Mouse (Mus musculus) stomach, embryonic 15.5 days (tissue): ENCODE measurements around the gene Gfi1b. TPM values are rescaled to one million over a fixed set of nuclear protein-coding genes. Genes with fewer than 3 reads are reported as not detected.

Source experiments
- ATAC-seq: fragments of 200-750 bp; cut with Nextera tagmentation; 2 replicates; pipeline ENCODE4 v1.8.0; 2017; ENCODE audit warnings: low read depth, moderate number of reproducible peaks, moderate TSS enrichment; ENCODE audit not compliant: insufficient read depth, low FRiP score
- H3K27ac ChIP-seq: fragments of 300-500 bp; sonication (generic); 2 replicates; pipeline ENCODE4 v1.5.1; 2015; ENCODE audit warnings: mild to moderate bottlenecking, inconsistent platforms
- H3K27me3 ChIP-seq: fragments of 300-500 bp; sonication (generic); replicated peaks from 2 replicates; pipeline ENCODE4 v1.6.1; 2015; ENCODE audit warnings: inconsistent platforms
- H3K36me3 ChIP-seq: fragments of 300-500 bp; sonication (generic); 2 replicates; pipeline ENCODE4 v1.6.1; 2015; ENCODE audit warnings: inconsistent platforms
- H3K4me1 ChIP-seq: fragments of 300-500 bp; sonication (generic); 2 replicates; pipeline ENCODE4 v1.6.1; 2015; ENCODE audit warnings: inconsistent platforms
- H3K4me2 ChIP-seq: fragments of 300-500 bp; sonication (generic); 2 replicates; pipeline ENCODE4 v1.6.1; 2015; ENCODE audit warnings: mild to moderate bottlenecking, inconsistent platforms
- H3K4me3 ChIP-seq: fragments of 300-500 bp; sonication (generic); replicated peaks from 2 replicates; pipeline ENCODE4 v1.5.1; 2015; ENCODE audit warnings: inconsistent platforms
- H3K9ac ChIP-seq: fragments of 300-500 bp; sonication (generic); 2 replicates; pipeline ENCODE4 v1.6.1; 2015; ENCODE audit warnings: inconsistent platforms
- H3K9me3 ChIP-seq: fragments of 300-500 bp; sonication (generic); 2 replicates; pipeline ENCODE4 v1.6.1; 2016; ENCODE audit warnings: inconsistent platforms
- WGBS: fragments of 180-500 bp; shearing (Covaris S2); methylation state at CpG from one replicate; pipeline ENCODE4 v1.1.7; 2015; 5-methylcytosine and 5-hydroxymethylcytosine counted together
- polyA plus RNA-seq: library from polyadenylated mRNA; unstranded; fragments of >200 nt; fragmentation: Nextera tagmentation; extraction: Ambion mirVana; gene quantifications from 2 replicates; pipeline ENCODE4 v1.2.1, GENCODE M21; 2015

Gfi1b gene
- polyA plus RNA-seq, 1 experiment from 2014 or later: 6.9 TPM

DNA sequence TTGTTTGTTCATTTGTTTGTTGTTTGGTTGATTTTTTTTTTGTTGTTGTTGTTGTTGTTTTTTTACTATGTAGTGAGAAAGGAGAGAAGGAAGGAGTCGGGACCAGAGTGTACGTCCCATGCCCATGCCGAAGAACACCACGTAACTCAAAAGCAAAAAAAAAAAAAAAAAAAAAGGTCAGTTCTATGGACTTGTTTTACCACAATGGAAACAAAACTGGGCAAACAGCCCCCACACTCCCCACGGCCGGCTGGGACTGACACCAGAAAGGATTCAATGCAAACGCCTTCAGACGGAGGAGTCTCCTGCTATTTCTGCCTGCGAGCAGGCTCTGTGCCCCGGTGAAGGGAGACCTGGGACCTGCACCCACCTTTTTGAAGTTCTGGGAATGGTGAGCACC lies 1.3 kb downstream of the Gfi1b start:
- no peak for ATAC-seq
- Histone ChIP-seq H3K9ac (no peak overlapping the region), H3K4me2 (no peak overlapping the region), H3K36me3 (no peaks in the 10 kb centered on the region), H3K4me3 (peak overlapping the region; percentile 6; the same call in 1 of the 2 replicates), H3K27ac (no peak overlapping the region), H3K9me3 (no peaks in the 10 kb centered on the region), H3K4me1 (0 out of 2 replicates have a peak, but pooled peaks cover 4% of the 10 kb centered on the region), H3K27me3 (peaks cover 8% of the 10 kb centered on the region; the same call in 1 of the 2 replicates)
- 57% methylated on average over 10 of the region's 10 CpGs for whole genome bisulfite sequencing

DNA sequence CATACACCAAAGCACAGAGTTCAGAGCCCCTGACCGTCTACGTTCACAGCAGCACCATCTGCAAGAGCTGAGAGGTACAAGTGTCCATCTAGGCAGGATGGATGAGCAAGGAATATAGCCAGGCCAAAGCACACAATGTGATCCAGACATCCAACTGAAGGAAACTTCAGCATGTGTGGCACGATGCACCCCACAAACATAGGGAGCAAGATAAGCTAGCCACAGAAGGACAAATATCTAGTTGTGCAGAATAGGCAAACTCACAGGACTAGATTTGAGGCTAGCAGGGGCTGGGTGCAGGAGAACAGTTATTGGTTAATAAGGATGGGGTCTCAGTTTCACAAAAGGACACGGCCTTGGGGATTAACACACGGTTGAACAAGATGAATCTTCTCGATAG lies 2.4 kb downstream of the Gfi1b start:
- peaks cover 8% of the 10 kb centered on the region; the same call in 1 of the 2 replicates for H3K27me3 ChIP-seq
- H3K27ac ChIP-seq: no peak overlapping the region
- 0 out of 2 replicates have a peak, but pooled peaks cover 4% of the 10 kb centered on the region for H3K4me1 ChIP-seq
- 74% methylated on average over 6 of the region's 6 CpGs for WGBS
- no peaks in the 10 kb centered on the region for H3K9me3 ChIP-seq
- no peak overlapping the region for H3K9ac ChIP-seq
- H3K4me3 ChIP-seq: no peak overlapping the region
- ATAC-seq: no peak
- H3K4me2 ChIP-seq: no peak overlapping the region
- H3K36me3 ChIP-seq: no peaks in the 10 kb centered on the region

DNA sequence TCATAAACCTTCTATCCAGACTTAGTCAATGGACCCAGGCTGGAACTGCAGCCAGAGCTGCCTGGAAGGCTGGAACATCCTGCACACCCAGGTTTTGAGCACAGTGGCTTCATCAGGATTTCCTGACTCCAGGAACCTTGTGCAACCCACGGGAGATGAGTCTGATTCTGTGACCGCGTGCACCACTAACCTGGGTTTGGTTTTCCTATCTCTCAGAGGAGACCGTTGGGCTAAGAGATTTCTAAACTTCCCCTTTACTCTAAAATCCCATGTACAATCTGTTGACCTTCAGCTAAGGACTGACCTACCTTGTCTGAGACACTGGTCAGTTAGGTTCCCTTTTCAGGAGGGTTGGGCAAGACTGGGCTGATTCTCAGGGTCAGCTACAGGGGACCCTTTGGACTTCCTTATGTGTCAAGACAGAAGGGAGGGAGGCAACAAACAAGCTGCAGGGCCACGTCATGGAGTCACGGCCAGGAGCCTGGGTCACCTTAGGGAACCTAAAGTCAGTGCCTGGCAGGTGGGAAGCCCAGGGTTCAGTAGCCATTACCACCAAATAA lies 2.9 kb downstream of the Gfi1b start:
- H3K4me3 ChIP-seq: no peak overlapping the region
- no peak for ATAC-seq
- H3K27ac ChIP-seq: no peak overlapping the region
- H3K9ac ChIP-seq: no peak overlapping the region
- H3K4me1 ChIP-seq: 0 out of 2 replicates have a peak, but pooled peaks cover 4% of the 10 kb centered on the region
- peaks cover 8% of the 10 kb centered on the region; the same call in 1 of the 2 replicates for H3K27me3 ChIP-seq
- H3K9me3 ChIP-seq: no peaks in the 10 kb centered on the region
- no peak overlapping the region for H3K4me2 ChIP-seq
- 74% methylated on average over 6 of the region's 6 CpGs for WGBS
- no peaks in the 10 kb centered on the region for H3K36me3 ChIP-seq

DNA sequence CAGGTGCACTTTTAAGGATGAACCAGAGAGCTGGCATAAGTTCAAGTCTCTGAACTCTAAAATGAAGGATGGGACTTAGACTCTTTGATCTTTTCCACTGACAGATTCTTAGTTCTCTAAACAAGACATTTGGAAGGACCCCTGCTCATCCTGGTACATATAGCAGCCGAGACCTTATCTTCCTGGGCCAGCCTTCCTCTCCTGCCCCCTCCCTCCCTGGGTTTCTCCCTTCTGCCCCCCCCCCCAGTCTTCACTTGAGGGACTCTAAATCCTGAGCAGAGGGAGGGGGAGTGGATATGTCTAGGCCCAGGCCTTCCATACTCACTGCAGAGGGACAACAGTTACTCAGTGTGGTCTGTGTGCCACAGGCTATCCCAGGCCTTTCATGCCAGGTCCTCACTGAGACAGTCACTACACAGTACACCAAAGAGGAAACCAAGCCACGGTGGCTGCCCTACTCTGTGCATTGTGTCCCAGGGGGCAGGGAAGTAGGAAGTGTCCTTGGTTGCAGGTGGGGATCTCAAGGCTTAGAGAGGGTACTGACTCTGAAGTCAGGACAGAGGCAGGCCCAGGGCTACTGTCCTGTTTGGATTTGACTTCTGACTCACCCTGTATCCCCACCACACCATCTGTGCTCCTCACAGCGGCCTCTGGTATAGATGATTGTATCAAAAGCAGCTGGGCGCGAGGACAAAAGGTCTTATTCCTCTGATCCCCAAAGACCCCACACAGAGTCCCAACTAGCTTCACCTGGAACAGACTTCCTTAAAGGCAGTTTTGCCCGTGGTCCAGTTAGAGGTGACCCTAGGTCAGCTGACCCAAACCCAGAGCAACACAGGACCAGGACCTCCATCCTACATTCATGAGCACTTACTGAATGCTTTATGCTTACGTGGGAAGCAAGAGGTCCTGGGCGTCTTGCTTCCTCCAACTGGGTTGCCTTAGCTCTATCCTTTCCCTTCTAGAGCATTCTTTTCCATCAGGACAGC lies 4.0 kb downstream of the Gfi1b start:
- Histone ChIP-seq H3K36me3 (no peaks in the 10 kb centered on the region), H3K9ac (no peak overlapping the region), H3K4me2 (no peak overlapping the region), H3K27me3 (peaks cover 8% of the 10 kb centered on the region; the same call in 1 of the 2 replicates), H3K9me3 (no peaks in the 10 kb centered on the region), H3K4me1 (0 out of 2 replicates have a peak, but pooled peaks cover 4% of the 10 kb centered on the region), H3K4me3 (no peak overlapping the region), H3K27ac (no peak overlapping the region)
- ATAC-seq: no peak
- WGBS: 72% methylated on average over 8 of the region's 8 CpGs

DNA sequence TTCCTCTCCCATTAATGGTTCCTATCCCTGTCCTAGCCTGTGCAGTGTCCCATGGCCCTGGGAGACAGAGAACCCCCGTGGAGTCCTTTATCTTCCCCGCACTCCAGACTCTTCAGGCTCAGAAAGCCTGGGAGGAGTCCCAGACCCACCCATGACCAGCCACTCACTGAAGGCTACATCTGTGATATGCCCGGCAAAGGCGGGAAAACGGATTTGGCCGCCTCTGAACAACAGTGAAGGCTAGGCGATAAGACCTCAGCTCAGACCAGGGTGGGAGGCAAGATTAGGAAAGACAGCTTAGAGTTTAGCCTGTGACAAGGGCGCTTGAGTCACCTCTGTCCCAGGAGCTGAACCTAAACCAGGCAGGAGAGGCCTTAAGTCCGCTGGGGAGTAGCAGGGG lies 4.9 kb downstream of the Gfi1b start:
- Histone ChIP-seq H3K4me2 (no peak overlapping the region), H3K27ac (no peak overlapping the region), H3K9ac (no peak overlapping the region), H3K27me3 (peaks cover 8% of the 10 kb centered on the region; the same call in 1 of the 2 replicates), H3K9me3 (no peaks in the 10 kb centered on the region), H3K4me3 (no peak overlapping the region), H3K36me3 (no peaks in the 10 kb centered on the region), H3K4me1 (0 out of 2 replicates have a peak, but pooled peaks cover 4% of the 10 kb centered on the region)
- peak; percentile 79; the same call in 1 of the 2 replicates for ATAC-seq
- WGBS: 69% methylated on average over 9 of the region's 9 CpGs

DNA sequence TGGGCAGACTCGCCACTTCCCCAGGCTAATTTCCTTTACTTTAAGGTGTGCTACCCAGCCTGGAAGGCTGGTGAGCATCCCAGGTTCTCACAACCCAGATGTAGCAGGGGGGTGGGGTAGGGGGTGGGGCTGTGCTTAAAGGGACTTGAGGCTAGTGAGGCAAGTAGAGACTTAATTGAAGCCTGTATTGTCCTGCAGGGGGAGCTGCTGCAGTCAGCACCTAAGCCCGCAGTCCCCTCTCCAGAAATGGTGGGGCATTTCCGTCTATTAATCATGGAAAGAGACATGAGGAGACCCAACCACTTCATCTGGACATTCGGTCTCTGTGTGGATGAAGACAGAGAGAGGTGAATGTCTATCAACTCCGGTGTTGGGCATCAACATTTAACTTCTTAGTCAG lies 5.4 kb downstream of the Gfi1b start:
- Histone ChIP-seq H3K4me3 (no peak overlapping the region), H3K4me1 (no peaks in the 10 kb centered on the region), H3K9ac (no peak overlapping the region), H3K4me2 (no peak overlapping the region), H3K9me3 (no peaks in the 10 kb centered on the region), H3K36me3 (no peaks in the 10 kb centered on the region), H3K27ac (no peak overlapping the region), H3K27me3 (peaks cover 8% of the 10 kb centered on the region; the same call in 1 of the 2 replicates)
- no peak for ATAC-seq
- WGBS: 42% methylated on average over 5 of the region's 5 CpGs

DNA sequence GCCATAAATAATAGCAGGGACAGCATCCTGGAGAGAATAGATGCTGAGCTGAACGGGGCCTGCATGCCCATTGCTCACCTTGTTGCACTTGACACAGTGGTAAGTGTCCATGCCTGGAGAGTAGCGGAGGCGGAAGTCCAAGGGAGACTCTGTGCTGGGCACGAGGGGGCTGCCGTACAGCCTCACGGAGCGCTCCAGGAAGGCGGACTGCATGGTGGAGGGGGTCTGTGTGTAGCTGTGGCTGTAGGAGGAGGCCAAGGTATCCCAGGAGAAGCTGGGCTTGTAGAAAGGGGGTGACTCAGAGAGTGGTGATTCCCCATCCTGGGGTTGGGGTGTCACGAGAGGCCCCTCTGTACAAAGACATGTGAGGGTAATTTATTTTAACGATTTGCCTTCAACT lies 8.2 kb downstream of the Gfi1b start:
- ATAC-seq: no peak
- Histone ChIP-seq H3K27ac (no peak overlapping the region), H3K9me3 (no peaks in the 10 kb centered on the region), H3K36me3 (no peaks in the 10 kb centered on the region), H3K9ac (no peak overlapping the region), H3K4me2 (no peak overlapping the region), H3K4me1 (no peaks in the 10 kb centered on the region), H3K27me3 (no peaks in the 10 kb centered on the region), H3K4me3 (no peak overlapping the region)
- WGBS: 91% methylated on average over 10 of the region's 10 CpGs

DNA sequence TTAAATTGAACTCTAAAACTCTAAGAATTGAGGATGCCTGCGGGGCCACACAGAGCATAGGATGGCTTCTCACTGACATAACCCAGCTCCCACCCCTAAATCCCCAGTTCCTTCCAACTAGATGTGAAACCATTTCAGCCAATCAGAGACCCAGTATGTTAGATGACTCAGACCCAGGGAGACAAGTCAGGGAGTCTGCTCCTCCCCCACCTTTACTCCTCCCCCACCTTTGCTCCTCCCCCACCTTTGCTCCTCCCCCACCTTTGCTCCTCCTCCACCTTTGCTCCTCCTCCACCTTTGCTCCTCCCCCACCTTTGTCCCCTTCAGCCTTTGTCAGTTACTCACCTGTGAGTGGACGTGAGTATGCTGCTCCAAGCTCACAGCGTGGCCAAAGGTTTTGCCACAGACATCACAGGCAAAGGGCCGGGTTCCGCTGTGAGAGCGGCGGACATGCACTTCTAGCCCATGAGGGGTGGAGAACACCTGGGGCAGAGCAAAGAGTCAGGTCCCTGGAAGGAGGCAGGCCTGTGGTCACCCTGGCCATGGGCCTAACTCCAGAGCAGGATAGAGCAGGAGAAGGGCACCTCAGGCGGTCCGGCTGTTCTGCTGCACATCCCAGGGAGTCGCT lies 9.2 kb downstream of the Gfi1b start:
- Histone ChIP-seq H3K9ac (no peak overlapping the region), H3K27me3 (no peaks in the 10 kb centered on the region), H3K36me3 (no peaks in the 10 kb centered on the region), H3K4me1 (0 out of 2 replicates have a peak, but pooled peaks cover 3% of the 10 kb centered on the region), H3K4me3 (no peak overlapping the region), H3K9me3 (no peaks in the 10 kb centered on the region), H3K27ac (no peak overlapping the region), H3K4me2 (no peak overlapping the region)
- ATAC-seq: no peak
- whole genome bisulfite sequencing: 65% methylated on average over 10 of the region's 10 CpGs

DNA sequence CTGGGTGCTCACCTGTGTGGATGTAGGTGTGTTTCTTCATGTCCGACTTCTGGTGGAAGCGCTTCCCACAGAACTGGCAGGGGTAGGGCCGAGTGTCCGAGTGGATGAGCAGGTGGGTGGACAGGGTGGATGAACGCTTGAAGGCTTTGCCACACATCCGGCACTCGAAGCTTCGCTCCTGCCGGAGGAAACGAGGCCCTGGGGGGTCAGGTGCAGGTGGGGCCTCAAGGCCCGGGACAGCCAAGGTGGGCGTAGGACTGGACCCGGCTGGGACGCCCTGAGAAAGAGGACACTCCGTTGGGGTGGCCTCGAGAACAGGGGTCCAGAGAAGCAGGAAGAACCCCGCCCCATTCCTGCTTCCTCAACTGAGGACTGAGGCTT lies 10.4 kb downstream of the Gfi1b start:
- Histone ChIP-seq H3K36me3 (no peaks in the 10 kb centered on the region), H3K27me3 (no peaks in the 10 kb centered on the region), H3K4me2 (no peak overlapping the region), H3K4me1 (0 out of 2 replicates have a peak, but pooled peaks cover 7% of the 10 kb centered on the region), H3K4me3 (no peak overlapping the region), H3K9me3 (no peaks in the 10 kb centered on the region), H3K27ac (no peak overlapping the region), H3K9ac (no peak overlapping the region)
- no peak for ATAC-seq
- WGBS: 83% methylated on average over 17 of the region's 17 CpGs

DNA sequence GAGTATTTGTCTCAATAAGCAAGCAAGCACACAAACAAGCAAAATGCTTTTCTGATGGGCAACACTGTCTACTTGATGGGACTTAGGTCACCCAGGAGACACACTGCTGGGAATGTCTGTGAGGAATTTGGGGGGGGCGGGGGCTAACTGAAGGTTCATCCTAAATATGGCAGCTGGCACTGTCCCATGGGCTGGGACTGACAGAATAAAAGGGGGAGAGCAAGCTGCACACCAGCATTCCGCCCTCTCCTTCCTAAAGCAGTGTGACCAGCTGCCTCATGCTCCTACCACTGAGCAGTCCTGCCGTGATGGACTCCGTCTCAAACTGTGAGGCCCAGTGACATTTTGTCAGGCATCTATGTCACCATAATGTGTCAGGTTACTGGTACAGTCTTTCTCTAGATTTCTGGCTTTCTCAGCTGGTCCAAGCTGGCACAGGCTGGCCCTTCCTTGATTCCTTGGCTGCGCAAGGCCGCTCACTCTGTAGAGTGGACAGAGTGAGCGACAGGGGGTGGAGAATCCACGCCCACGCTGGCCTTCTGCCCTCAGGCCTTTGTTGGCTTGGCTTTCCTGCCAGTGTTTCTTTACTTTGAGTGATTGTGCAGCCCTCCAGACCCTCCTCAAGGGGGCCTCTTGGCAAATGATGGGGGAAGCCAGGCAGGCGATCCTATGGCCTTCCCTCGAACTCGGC lies 10.9 kb downstream of the Gfi1b start:
- Histone ChIP-seq H3K27me3 (no peaks in the 10 kb centered on the region), H3K9ac (no peak overlapping the region), H3K27ac (no peak overlapping the region), H3K9me3 (no peaks in the 10 kb centered on the region), H3K4me2 (no peak overlapping the region), H3K36me3 (no peaks in the 10 kb centered on the region), H3K4me1 (0 out of 2 replicates have a peak, but pooled peaks cover 7% of the 10 kb centered on the region), H3K4me3 (no peak overlapping the region)
- no peak for ATAC-seq
- 74% methylated on average over 12 of the region's 12 CpGs for WGBS

DNA sequence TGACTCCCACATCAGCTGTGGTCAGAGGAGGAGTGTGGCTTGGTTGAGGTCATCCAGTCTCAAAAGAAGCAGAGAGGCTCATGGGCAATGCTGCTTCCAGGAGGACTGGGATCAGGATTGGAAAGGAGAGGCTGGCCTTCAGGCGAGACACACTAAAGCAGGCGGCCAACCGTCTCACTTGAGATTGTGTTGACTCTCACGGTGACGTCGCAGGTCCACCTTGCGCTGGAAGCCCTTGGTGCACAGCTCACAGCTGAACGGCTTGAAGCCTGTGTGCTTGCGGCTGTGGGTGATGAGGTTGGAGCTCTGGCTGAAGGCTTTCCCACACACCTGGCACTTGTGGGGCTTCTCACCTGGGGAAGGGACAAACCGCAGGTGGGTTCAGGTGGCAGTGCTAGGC lies 11.9 kb downstream of the Gfi1b start:
- ATAC-seq: no peak
- Histone ChIP-seq H3K9ac (no peak overlapping the region), H3K36me3 (no peaks in the 10 kb centered on the region), H3K9me3 (no peaks in the 10 kb centered on the region), H3K27ac (no peak overlapping the region), H3K4me2 (no peak overlapping the region), H3K4me1 (0 out of 2 replicates have a peak, but pooled peaks cover 7% of the 10 kb centered on the region), H3K27me3 (no peaks in the 10 kb centered on the region), H3K4me3 (no peak overlapping the region)
- WGBS: 77% methylated on average over 10 of the region's 10 CpGs
